Mouse (Mus musculus): ENCODE results near the gene Cend1. TPM values are rescaled to one million over a fixed set of nuclear protein-coding genes. Genes with fewer than 3 reads are reported as not detected.
A peak's percentile ranks its signal among the peaks of the same experiment; 100 is the strongest.

Gene Cend1
- total RNA-seq, 2 experiments from 2014 or later: 332 to 341 TPM

- DNase-seq (ENCODE audit: low spot score in 2 of 2): no peak
Observed at GRCm38 (mm10) chr7:141466045-141466394, 36.7 kb upstream of the Cend1 start.

GRCm38 (mm10) chr7:141465388-141466044 lies 36.2 kb upstream of the Cend1 start:
- DNase-seq (ENCODE audit: low spot score in 2 of 2): no peak

- no peak for DNase-seq (ENCODE audit: low spot score in 2 of 2)
Observed at GRCm38 (mm10) chr7:141464603-141465201, 35.4 kb upstream of the Cend1 start.

GRCm38 (mm10) chr7:141463824-141464602 lies 34.7 kb upstream of the Cend1 start:
- no peak for DNase-seq (ENCODE audit: low spot score in 2 of 2)

GRCm38 (mm10) chr7:141462333-141462821 lies 33.1 kb upstream of the Cend1 start:
- no peak for DNase-seq (ENCODE audit: low spot score in 2 of 2)

- DNase-seq (ENCODE audit: low spot score in 2 of 2): no peak
Observed at GRCm38 (mm10) chr7:141461521-141462332, 32.4 kb upstream of the Cend1 start.

- no peak for DNase-seq (ENCODE audit: low spot score in 2 of 2)
Observed at GRCm38 (mm10) chr7:141460391-141461113, 31.3 kb upstream of the Cend1 start, which contains the start of gene Cracr2b. Gene Cracr2b, plus strand, starts transcription at chr7:141461094.

GRCm38 (mm10) chr7:141460001-141460390 lies 30.7 kb upstream of the Cend1 start:
- DNase-seq (ENCODE audit: low spot score in 2 of 2): no peak

- DNase-seq (ENCODE audit: low spot score in 2 of 2): no peak
Observed at GRCm38 (mm10) chr7:141459301-141459711, 30.0 kb upstream of the Cend1 start.

GRCm38 (mm10) chr7:141458661-141459060 lies 29.4 kb upstream of the Cend1 start:
- no peak for DNase-seq (ENCODE audit: low spot score in 2 of 2)

- DNase-seq (ENCODE audit: low spot score in 2 of 2): no peak
Observed at GRCm38 (mm10) chr7:141457986-141458660, 28.8 kb upstream of the Cend1 start.

- no peak for DNase-seq (ENCODE audit: low spot score in 2 of 2)
Observed at GRCm38 (mm10) chr7:141457236-141457635, 27.9 kb upstream of the Cend1 start.

GRCm38 (mm10) chr7:141456739-141457138 lies 27.4 kb upstream of the Cend1 start:
- no peak for DNase-seq (ENCODE audit: low spot score in 2 of 2)

- DNase-seq (ENCODE audit: low spot score in 2 of 2): peak in 1 of 2 experiments; percentile 65
Observed at GRCm38 (mm10) chr7:141455610-141456314, 26.5 kb upstream of the Cend1 start.

- peak; percentile 85 to 92 for DNase-seq (ENCODE audit: low spot score in 2 of 2)
Observed at GRCm38 (mm10) chr7:141454967-141455551, 25.8 kb upstream of the Cend1 start, which contains the start of gene Pnpla2. Gene Pnpla2, plus strand, starts transcription at chr7:141455198.

- no peak for DNase-seq (ENCODE audit: low spot score in 2 of 2)
Observed at GRCm38 (mm10) chr7:141453636-141454035, 24.3 kb upstream of the Cend1 start.

GRCm38 (mm10) chr7:141451928-141452327 lies 22.6 kb upstream of the Cend1 start:
- DNase-seq (ENCODE audit: low spot score in 2 of 2): no peak

- peak; percentile 95 to 98 for DNase-seq (ENCODE audit: low spot score in 2 of 2)
Observed at GRCm38 (mm10) chr7:141447110-141447991, 18.1 kb upstream of the Cend1 start, which contains the start of gene Rplp2. Gene Rplp2, plus strand, starts transcription at chr7:141447370.

Data from layer of hippocampus, postnatal 14 days (tissue).